Mouse (Mus musculus): ENCODE measurements around the gene Wdhd1. TPM values are rescaled to one million over a fixed set of nuclear protein-coding genes. Genes with fewer than 3 reads are reported as not detected.
A peak's percentile ranks its signal among the peaks of the same experiment; 100 is the strongest.

Gene Wdhd1
- total RNA-seq, 1 experiment from 2014 or later: 104 TPM

- no peak for ATAC-seq (replicated peaks in 1 of 2; ENCODE audit: insufficient read depth in 1 of 2, low FRiP score in 2 of 2, low TSS enrichment in 1 of 2, low read depth in 1 of 2, poor library complexity in 2 of 2, severe bottlenecking in 2 of 2)
Measured at GRCm38 (mm10) chr14:47287021-47287420, 10.4 kb upstream of the Wdhd1 start.

- no peak for ATAC-seq (replicated peaks in 1 of 2; ENCODE audit: insufficient read depth in 1 of 2, low FRiP score in 2 of 2, low TSS enrichment in 1 of 2, low read depth in 1 of 2, poor library complexity in 2 of 2, severe bottlenecking in 2 of 2)
Measured at GRCm38 (mm10) chr14:47286215-47286614, 9.6 kb upstream of the Wdhd1 start.

- no peak for ATAC-seq (replicated peaks in 1 of 2; ENCODE audit: insufficient read depth in 1 of 2, low FRiP score in 2 of 2, low TSS enrichment in 1 of 2, low read depth in 1 of 2, poor library complexity in 2 of 2, severe bottlenecking in 2 of 2)
Measured at GRCm38 (mm10) chr14:47285271-47285670, 8.6 kb upstream of the Wdhd1 start.

GRCm38 (mm10) chr14:47283568-47283967 lies 6.9 kb upstream of the Wdhd1 start:
- no peak for ATAC-seq (replicated peaks in 1 of 2; ENCODE audit: insufficient read depth in 1 of 2, low FRiP score in 2 of 2, low TSS enrichment in 1 of 2, low read depth in 1 of 2, poor library complexity in 2 of 2, severe bottlenecking in 2 of 2)

GRCm38 (mm10) chr14:47281535-47281934 lies 4.9 kb upstream of the Wdhd1 start:
- no peak for ATAC-seq (replicated peaks in 1 of 2; ENCODE audit: insufficient read depth in 1 of 2, low FRiP score in 2 of 2, low TSS enrichment in 1 of 2, low read depth in 1 of 2, poor library complexity in 2 of 2, severe bottlenecking in 2 of 2)

GRCm38 (mm10) chr14:47279058-47279457 lies 2.4 kb upstream of the Wdhd1 start:
- ATAC-seq (replicated peaks in 1 of 2; ENCODE audit: insufficient read depth in 1 of 2, low FRiP score in 2 of 2, low TSS enrichment in 1 of 2, low read depth in 1 of 2, poor library complexity in 2 of 2, severe bottlenecking in 2 of 2): no peak

- ATAC-seq (replicated peaks in 1 of 2; ENCODE audit: insufficient read depth in 1 of 2, low FRiP score in 2 of 2, low TSS enrichment in 1 of 2, low read depth in 1 of 2, poor library complexity in 2 of 2, severe bottlenecking in 2 of 2): peak; percentile 42 to 54; a peak in 3 of 4 replicates
Measured at GRCm38 (mm10) chr14:47276036-47276603, 537 bp downstream of the Wdhd1 start.

- ATAC-seq (replicated peaks in 1 of 2; ENCODE audit: insufficient read depth in 1 of 2, low FRiP score in 2 of 2, low TSS enrichment in 1 of 2, low read depth in 1 of 2, poor library complexity in 2 of 2, severe bottlenecking in 2 of 2): no peak
Measured at GRCm38 (mm10) chr14:47275417-47275816, 1.2 kb downstream of the Wdhd1 start.

GRCm38 (mm10) chr14:47273751-47274150 lies 2.9 kb downstream of the Wdhd1 start:
- no peak for ATAC-seq (replicated peaks in 1 of 2; ENCODE audit: insufficient read depth in 1 of 2, low FRiP score in 2 of 2, low TSS enrichment in 1 of 2, low read depth in 1 of 2, poor library complexity in 2 of 2, severe bottlenecking in 2 of 2)

- no peak for ATAC-seq (replicated peaks in 1 of 2; ENCODE audit: insufficient read depth in 1 of 2, low FRiP score in 2 of 2, low TSS enrichment in 1 of 2, low read depth in 1 of 2, poor library complexity in 2 of 2, severe bottlenecking in 2 of 2)
Measured at GRCm38 (mm10) chr14:47269706-47270105, 7.0 kb downstream of the Wdhd1 start.

GRCm38 (mm10) chr14:47269056-47269455 lies 7.6 kb downstream of the Wdhd1 start:
- ATAC-seq (replicated peaks in 1 of 2; ENCODE audit: insufficient read depth in 1 of 2, low FRiP score in 2 of 2, low TSS enrichment in 1 of 2, low read depth in 1 of 2, poor library complexity in 2 of 2, severe bottlenecking in 2 of 2): no peak

- no peak for ATAC-seq (replicated peaks in 1 of 2; ENCODE audit: insufficient read depth in 1 of 2, low FRiP score in 2 of 2, low TSS enrichment in 1 of 2, low read depth in 1 of 2, poor library complexity in 2 of 2, severe bottlenecking in 2 of 2)
Measured at GRCm38 (mm10) chr14:47265829-47266228, 10.8 kb downstream of the Wdhd1 start.

- no peak for ATAC-seq (replicated peaks in 1 of 2; ENCODE audit: insufficient read depth in 1 of 2, low FRiP score in 2 of 2, low TSS enrichment in 1 of 2, low read depth in 1 of 2, poor library complexity in 2 of 2, severe bottlenecking in 2 of 2)
Measured at GRCm38 (mm10) chr14:47264866-47265265, 11.8 kb downstream of the Wdhd1 start.

GRCm38 (mm10) chr14:47249839-47250238 lies 26.8 kb downstream of the Wdhd1 start:
- ATAC-seq (replicated peaks in 1 of 2; ENCODE audit: insufficient read depth in 1 of 2, low FRiP score in 2 of 2, low TSS enrichment in 1 of 2, low read depth in 1 of 2, poor library complexity in 2 of 2, severe bottlenecking in 2 of 2): peak; percentile 53 to 59

- no peak for ATAC-seq (replicated peaks in 1 of 2; ENCODE audit: insufficient read depth in 1 of 2, low FRiP score in 2 of 2, low TSS enrichment in 1 of 2, low read depth in 1 of 2, poor library complexity in 2 of 2, severe bottlenecking in 2 of 2)
Measured at GRCm38 (mm10) chr14:47242753-47243152, 33.9 kb downstream of the Wdhd1 start.

GRCm38 (mm10) chr14:47241046-47241445 lies 35.6 kb downstream of the Wdhd1 start:
- ATAC-seq (replicated peaks in 1 of 2; ENCODE audit: insufficient read depth in 1 of 2, low FRiP score in 2 of 2, low TSS enrichment in 1 of 2, low read depth in 1 of 2, poor library complexity in 2 of 2, severe bottlenecking in 2 of 2): no peak

GRCm38 (mm10) chr14:47240600-47240999 lies 36.1 kb downstream of the Wdhd1 start:
- no peak; a peak in 1 of 4 replicates for ATAC-seq (replicated peaks in 1 of 2; ENCODE audit: insufficient read depth in 1 of 2, low FRiP score in 2 of 2, low TSS enrichment in 1 of 2, low read depth in 1 of 2, poor library complexity in 2 of 2, severe bottlenecking in 2 of 2)

- no peak for ATAC-seq (replicated peaks in 1 of 2; ENCODE audit: insufficient read depth in 1 of 2, low FRiP score in 2 of 2, low TSS enrichment in 1 of 2, low read depth in 1 of 2, poor library complexity in 2 of 2, severe bottlenecking in 2 of 2)
Measured at GRCm38 (mm10) chr14:47237286-47237685, 39.4 kb downstream of the Wdhd1 start.

- ATAC-seq (replicated peaks in 1 of 2; ENCODE audit: insufficient read depth in 1 of 2, low FRiP score in 2 of 2, low TSS enrichment in 1 of 2, low read depth in 1 of 2, poor library complexity in 2 of 2, severe bottlenecking in 2 of 2): no peak
Measured at GRCm38 (mm10) chr14:47236491-47236890, 40.2 kb downstream of the Wdhd1 start.

Data from hematopoietic stem cell, adult 5-6 weeks (primary cell).